Mouse (Mus musculus) C2C12 (cell line): Measurements from ENCODE around the gene Camta1. TPM values are rescaled to one million over a fixed set of nuclear protein-coding genes. Genes with fewer than 3 reads are reported as not detected.

Source experiments
- H3K27me3 ChIP-seq: one replicate; pipeline ENCODE4 v1.6.1; 2011; ENCODE audit not compliant: control insufficient read depth, insufficient read depth, insufficient read length
- H3K36me3 ChIP-seq: one replicate; pipeline ENCODE4 v1.6.1; 2011; ENCODE audit not compliant: control insufficient read depth, insufficient read depth
- H3K4me3 ChIP-seq: one replicate; pipeline ENCODE4 v1.5.1; 2011; ENCODE audit warnings: mild to moderate bottlenecking, control low read depth; ENCODE audit not compliant: poor library complexity, insufficient read depth, severe bottlenecking
- H3K79me2 ChIP-seq: one replicate; pipeline ENCODE4 v1.6.1; 2011; ENCODE audit not compliant: control insufficient read depth, insufficient read depth
- H3K79me3 ChIP-seq: one replicate; pipeline ENCODE4 v1.6.1; 2011; ENCODE audit warnings: low read depth, control low read depth
- H3ac ChIP-seq: one replicate; pipeline ENCODE3; 2011; ENCODE audit warnings: low read depth; ENCODE audit not compliant: control insufficient read depth, insufficient read length
- CEBPB ChIP-seq: IDR thresholded peaks from one replicate; pipeline ENCODE4 v1.6.1; 2011; ENCODE audit warnings: low read depth, mild to moderate bottlenecking, control low read depth, moderate library complexity
- CTCF ChIP-seq: IDR thresholded peaks from one replicate; pipeline ENCODE4 v1.5.1; 2011; ENCODE audit not compliant: control insufficient read depth, insufficient read depth, insufficient read length
- FOSL1 ChIP-seq: IDR thresholded peaks from one replicate; pipeline ENCODE4 v1.8.0; 2011; ENCODE audit warnings: mild to moderate bottlenecking, low read length; ENCODE audit not compliant: poor library complexity, insufficient read depth, severe bottlenecking
- MAX ChIP-seq: IDR thresholded peaks from one replicate; pipeline ENCODE4 v1.6.1; 2011; ENCODE audit warnings: mild to moderate bottlenecking, control low read depth
- MYOD1 ChIP-seq: IDR thresholded peaks from one replicate; pipeline ENCODE4 v1.6.1; 2011; ENCODE audit warnings: low read depth; ENCODE audit not compliant: control insufficient read depth, insufficient read length
- MYOG ChIP-seq: IDR thresholded peaks from one replicate; pipeline ENCODE4 v1.6.1; 2011; ENCODE audit not compliant: control insufficient read depth, insufficient read length; ENCODE audit errors: extremely low read depth
- USF1 ChIP-seq: IDR thresholded peaks from one replicate; pipeline ENCODE4 v1.6.1; 2011; ENCODE audit warnings: low read depth, mild to moderate bottlenecking, control low read depth, moderate library complexity
- polyA plus RNA-seq: library from polyadenylated mRNA; unstranded; fragments of >200 nt; fragmentation: generic; extraction: Trizol; gene quantifications from one replicate; pipeline ENCODE4 v1.2.1, GENCODE M21; 2012; ENCODE audit warnings: missing spikeins

Camta1 gene
- polyA plus RNA-seq, 1 experiment: 21.7 TPM

GRCm38 (mm10) chr4:151211992-151212391 is 649.7 kb downstream of the Camta1 start:
- Histone ChIP-seq H3K36me3 (no peaks in the 10 kb centered on the region), H3K79me3 (no peaks in the 10 kb centered on the region), H3ac (no peak overlapping the region), H3K4me3 (no peak overlapping the region), H3K79me2 (no peaks in the 10 kb centered on the region), H3K27me3 (peaks cover 6% of the 10 kb centered on the region)
- TF ChIP-seq CTCF: no peak
- no peak for TF ChIP-seq MYOD1
- TF ChIP-seq MYOG: no peak
- no peak for TF ChIP-seq FOSL1
- TF ChIP-seq USF1: no peak
- TF ChIP-seq MAX: no peak

GRCm38 (mm10) chr4:151207566-151207965 is 654.1 kb downstream of the Camta1 start:
- Histone ChIP-seq H3K79me2 (no peaks in the 10 kb centered on the region), H3K36me3 (no peaks in the 10 kb centered on the region), H3ac (no peak overlapping the region), H3K4me3 (no peak overlapping the region), H3K79me3 (no peaks in the 10 kb centered on the region), H3K27me3 (peaks cover 12% of the 10 kb centered on the region)
- TF ChIP-seq MYOD1 (no peak), CEBPB (no peak), MAX (no peak), USF1 (no peak), FOSL1 (no peak), MYOG (no peak), CTCF (no peak)

GRCm38 (mm10) chr4:151202891-151203290 is 658.8 kb downstream of the Camta1 start:
- Histone ChIP-seq H3K27me3 (peaks cover 21% of the 10 kb centered on the region), H3ac (no peak overlapping the region), H3K79me3 (no peaks in the 10 kb centered on the region), H3K36me3 (no peaks in the 10 kb centered on the region), H3K79me2 (no peaks in the 10 kb centered on the region), H3K4me3 (no peak overlapping the region)
- TF ChIP-seq MYOD1: no peak

GRCm38 (mm10) chr4:151200316-151200715 is 661.4 kb downstream of the Camta1 start:
- H3K4me3 ChIP-seq: no peak overlapping the region
- H3K27me3 ChIP-seq: peaks cover 30% of the 10 kb centered on the region
- H3ac ChIP-seq: no peak overlapping the region
- H3K36me3 ChIP-seq: no peaks in the 10 kb centered on the region
- no peaks in the 10 kb centered on the region for H3K79me3 ChIP-seq
- H3K79me2 ChIP-seq: no peaks in the 10 kb centered on the region
- no peak for TF ChIP-seq CEBPB
- TF ChIP-seq USF1: no peak
- no peak for TF ChIP-seq MAX
- no peak for TF ChIP-seq MYOD1
- TF ChIP-seq CTCF: no peak
- no peak for TF ChIP-seq MYOG

- no peak overlapping the region for H3ac ChIP-seq
- H3K36me3 ChIP-seq: no peaks in the 10 kb centered on the region
- no peaks in the 10 kb centered on the region for H3K79me2 ChIP-seq
- no peaks in the 10 kb centered on the region for H3K79me3 ChIP-seq
- H3K27me3 ChIP-seq: peaks cover 23% of the 10 kb centered on the region
- no peak for TF ChIP-seq CEBPB
- no peak for TF ChIP-seq USF1
- TF ChIP-seq CTCF: no peak
- TF ChIP-seq MYOG: no peak
- TF ChIP-seq MAX: no peak
- H3K4me3 ChIP-seq: no peak overlapping the region
Observed at GRCm38 (mm10) chr4:151195126-151195525, 666.5 kb downstream of the Camta1 start.

GRCm38 (mm10) chr4:151194715-151195097 is 667.0 kb downstream of the Camta1 start:
- H3ac ChIP-seq: no peak overlapping the region
- TF ChIP-seq MAX (no peak), CEBPB (no peak), MYOD1 (no peak), CTCF (no peak), MYOG (no peak), FOSL1 (no peak), USF1 (no peak)
- H3K79me3 ChIP-seq: no peaks in the 10 kb centered on the region
- H3K36me3 ChIP-seq: no peaks in the 10 kb centered on the region
- peaks cover 23% of the 10 kb centered on the region for H3K27me3 ChIP-seq
- H3K4me3 ChIP-seq: no peak overlapping the region
- no peaks in the 10 kb centered on the region for H3K79me2 ChIP-seq
